Mouse (Mus musculus): ENCODE results near the gene Eif1. TPM values are rescaled to one million over a fixed set of nuclear protein-coding genes. Genes with fewer than 3 reads are reported as not detected.

The Eif1 gene
- polyA plus RNA-seq, 2 experiments, result 191 to 1,798 TPM

DNA sequence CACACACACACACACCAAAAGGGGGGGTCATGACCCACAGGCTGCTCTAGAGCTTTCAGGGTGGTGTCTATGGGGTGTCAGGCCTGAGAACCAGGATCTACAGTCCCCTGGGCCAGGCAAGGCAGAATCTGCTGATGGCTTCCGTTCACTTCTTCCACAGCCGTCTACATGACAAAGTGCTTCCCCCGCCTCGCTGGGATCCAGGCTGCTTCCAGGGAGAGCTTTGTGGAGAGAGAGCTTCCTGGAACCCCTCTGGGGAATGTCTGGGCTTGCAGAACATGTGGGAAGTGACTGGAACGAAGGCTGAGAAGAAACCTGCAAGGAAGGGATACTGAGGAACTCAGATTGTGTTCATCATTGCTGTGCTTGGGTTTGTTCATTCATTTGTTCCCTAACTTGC lies 40.9 kb upstream of the Eif1 start:
- ATAC-seq (ENCODE audit: insufficient read depth) (no peak), DNase-seq (ENCODE audit: low read depth in 3 of 3, low spot score in 3 of 3) (no peak)
- Histone ChIP-seq H3K9me3 (ENCODE audit: control insufficient read depth, low read length) (no peaks in the 10 kb centered on the region), H3K27ac (no peak overlapping the region), H3K4me2 (ENCODE audit: low read depth) (no peak overlapping the region), H3K27me3 (ENCODE audit: control insufficient read depth, insufficient read depth, low read length) (no peaks in the 10 kb centered on the region), H3K9ac (replicated peaks) (no peak overlapping the region), H3K36me3 (replicated peaks; ENCODE audit: control insufficient read depth, insufficient read depth, low read depth) (no peaks in the 10 kb centered on the region), H3K4me3 (ENCODE audit: insufficient read depth in 1 of 2, low read depth in 2 of 2, low read length in 2 of 2) (no peak overlapping the region), H3K4me1 (replicated peaks; ENCODE audit: control insufficient read depth in 2 of 2, insufficient read depth in 2 of 2, low read length in 1 of 2) (no peaks in the 10 kb centered on the region)
- 40% methylated on average over 5 of the region's 5 CpGs for WGBS (ENCODE audit: insufficient replicate concordance)
- TF ChIP-seq CTCF (IDR thresholded peaks at IDR 0.05; ENCODE audit: low read depth) (no peak), EP300 (IDR thresholded peaks at IDR 0.05; ENCODE audit: low read depth) (no peak)

DNA sequence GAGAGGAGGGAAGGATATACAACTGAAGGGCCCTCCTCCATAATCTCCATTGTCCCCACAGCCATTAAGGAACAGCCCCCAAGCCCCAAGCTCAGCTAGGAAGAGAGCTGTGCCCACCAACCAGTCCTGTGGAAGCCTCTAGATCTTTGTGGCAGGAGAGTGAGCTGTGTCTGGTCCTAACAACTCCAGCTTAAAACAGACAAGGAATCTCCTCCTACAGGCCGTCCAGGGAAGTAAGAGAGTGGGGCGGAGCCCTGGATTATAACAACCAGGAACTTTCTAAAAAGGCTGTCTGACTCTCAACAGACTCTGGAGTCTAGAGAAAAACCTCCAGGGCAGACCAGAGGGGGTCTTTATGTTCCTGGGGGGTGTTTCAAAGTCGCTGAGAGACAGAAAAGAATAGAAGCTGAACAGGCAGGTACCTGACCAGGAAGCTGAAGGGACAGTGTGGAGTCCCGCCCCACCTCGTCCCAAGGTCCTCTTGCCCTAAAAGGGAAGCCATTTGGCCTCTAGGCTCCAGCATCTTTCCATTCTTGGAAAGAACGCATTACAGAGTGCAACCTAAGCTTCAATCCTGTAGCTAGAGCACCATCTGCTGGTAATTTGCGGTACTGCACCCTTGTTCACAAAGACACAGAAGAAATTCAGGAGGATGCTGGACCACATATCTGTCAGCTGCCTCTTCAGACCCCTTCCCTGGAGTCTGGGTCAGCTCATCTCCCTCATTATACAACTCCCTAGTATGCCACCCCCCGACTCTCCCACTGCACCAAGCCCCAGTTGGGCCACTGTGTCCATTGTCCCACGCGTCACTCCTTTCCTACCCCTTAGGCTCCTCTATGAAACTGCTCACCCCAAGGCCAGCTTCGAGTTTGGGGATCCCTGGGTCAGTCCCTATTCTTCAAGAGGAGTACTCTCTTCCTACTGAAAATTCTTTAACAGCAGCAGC lies 37.8 kb upstream of the Eif1 start:
- H3K36me3 ChIP-seq (replicated peaks; ENCODE audit: control insufficient read depth, insufficient read depth, low read depth), result no peaks in the 10 kb centered on the region
- H3K27ac ChIP-seq, result no peak overlapping the region
- peak; percentile 97 for TF ChIP-seq CTCF (IDR thresholded peaks at IDR 0.05; ENCODE audit: low read depth)
- no peak for TF ChIP-seq EP300 (IDR thresholded peaks at IDR 0.05; ENCODE audit: low read depth)
- H3K4me1 ChIP-seq (replicated peaks; ENCODE audit: control insufficient read depth in 2 of 2, insufficient read depth in 2 of 2, low read length in 1 of 2), result no peaks in the 10 kb centered on the region
- DNase-seq (ENCODE audit: low read depth in 3 of 3, low spot score in 3 of 3) (peak; percentile 45 to 62 (median 54)), ATAC-seq (ENCODE audit: insufficient read depth) (no peak)
- no peaks in the 10 kb centered on the region for H3K9me3 ChIP-seq (ENCODE audit: control insufficient read depth, low read length)
- H3K27me3 ChIP-seq (ENCODE audit: control insufficient read depth, insufficient read depth, low read length), result no peaks in the 10 kb centered on the region
- WGBS (ENCODE audit: insufficient replicate concordance), result 20% methylated on average over 11 of the region's 11 CpGs
- no peak overlapping the region for H3K4me3 ChIP-seq (ENCODE audit: insufficient read depth in 1 of 2, low read depth in 2 of 2, low read length in 2 of 2)
- no peak overlapping the region for H3K4me2 ChIP-seq (ENCODE audit: low read depth)
- no peak overlapping the region for H3K9ac ChIP-seq (replicated peaks)

DNA sequence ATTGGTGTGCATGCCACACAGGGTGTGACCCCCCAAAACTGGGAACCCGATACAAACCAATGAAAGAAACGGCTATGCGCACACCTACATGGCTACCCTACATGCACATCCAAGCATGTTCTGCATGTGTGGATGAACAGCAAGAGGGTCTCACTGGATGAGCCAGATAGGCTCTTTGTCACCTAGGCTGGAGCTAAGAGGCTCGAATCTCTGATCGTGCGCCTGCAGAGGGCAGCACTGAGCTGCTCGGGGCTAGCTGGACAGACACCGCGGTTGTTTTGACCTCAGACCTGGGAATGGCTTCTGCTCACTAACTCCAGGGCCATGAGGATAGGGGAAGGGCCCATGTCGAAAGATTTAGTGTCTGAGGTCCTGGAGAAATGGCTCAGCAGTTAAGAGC lies 37.1 kb upstream of the Eif1 start:
- ATAC-seq (ENCODE audit: insufficient read depth), result no peak
- 20% methylated on average over 10 of the region's 10 CpGs for WGBS (ENCODE audit: insufficient replicate concordance)

DNA sequence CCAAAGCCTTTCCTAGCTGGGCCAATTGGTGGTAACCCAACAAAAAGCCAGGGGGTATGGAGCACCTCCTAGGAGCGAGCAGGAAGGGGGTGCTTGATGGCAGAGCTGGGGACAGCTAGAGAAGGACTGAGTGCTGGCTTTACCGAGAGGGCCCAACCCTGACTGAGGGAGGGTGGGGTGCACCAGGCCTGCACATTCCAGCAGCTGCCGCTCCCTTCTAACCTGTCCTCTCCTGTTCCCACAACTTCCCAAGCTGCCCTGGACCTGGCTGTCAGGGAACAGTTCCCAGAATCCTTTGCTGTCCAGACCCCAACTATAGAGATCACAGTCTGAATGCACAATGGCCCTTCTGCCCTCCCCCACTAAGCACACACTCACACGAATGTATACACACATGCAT lies 34.7 kb upstream of the Eif1 start:
- Histone ChIP-seq H3K4me1 (replicated peaks; ENCODE audit: control insufficient read depth in 2 of 2, insufficient read depth in 2 of 2, low read length in 1 of 2) (no peaks in the 10 kb centered on the region), H3K27me3 (ENCODE audit: control insufficient read depth, insufficient read depth, low read length) (no peaks in the 10 kb centered on the region), H3K9me3 (ENCODE audit: control insufficient read depth, low read length) (no peaks in the 10 kb centered on the region), H3K4me2 (ENCODE audit: low read depth) (no peak overlapping the region), H3K9ac (replicated peaks) (no peak overlapping the region), H3K27ac (no peak overlapping the region), H3K4me3 (ENCODE audit: insufficient read depth in 1 of 2, low read depth in 2 of 2, low read length in 2 of 2) (no peak overlapping the region), H3K36me3 (replicated peaks; ENCODE audit: control insufficient read depth, insufficient read depth, low read depth) (no peaks in the 10 kb centered on the region)
- no peak for TF ChIP-seq EP300 (IDR thresholded peaks at IDR 0.05; ENCODE audit: low read depth)
- TF ChIP-seq CTCF (IDR thresholded peaks at IDR 0.05; ENCODE audit: low read depth), result no peak
- ATAC-seq (ENCODE audit: insufficient read depth) (no peak), DNase-seq (ENCODE audit: low read depth in 3 of 3, low spot score in 3 of 3) (no peak)
- 59% methylated on average over 4 of the region's 4 CpGs for WGBS (ENCODE audit: insufficient replicate concordance)

More for the DNA sequence above, 37.1 kb upstream of the Eif1 start:
- TF ChIP-seq EP300 (IDR thresholded peaks at IDR 0.05; ENCODE audit: low read depth), result no peak
- peak; percentile 96 for TF ChIP-seq CTCF (IDR thresholded peaks at IDR 0.05; ENCODE audit: low read depth)
- no peaks in the 10 kb centered on the region for H3K36me3 ChIP-seq (replicated peaks; ENCODE audit: control insufficient read depth, insufficient read depth, low read depth)
- H3K4me2 ChIP-seq (ENCODE audit: low read depth), result no peak overlapping the region
- no peaks in the 10 kb centered on the region for H3K4me1 ChIP-seq (replicated peaks; ENCODE audit: control insufficient read depth in 2 of 2, insufficient read depth in 2 of 2, low read length in 1 of 2)
- peak; percentile 30 to 50 (median 37) for DNase-seq (ENCODE audit: low read depth in 3 of 3, low spot score in 3 of 3)
- no peak overlapping the region for H3K4me3 ChIP-seq (ENCODE audit: insufficient read depth in 1 of 2, low read depth in 2 of 2, low read length in 2 of 2)
- H3K27ac ChIP-seq, result no peak overlapping the region
- no peaks in the 10 kb centered on the region for H3K9me3 ChIP-seq (ENCODE audit: control insufficient read depth, low read length)
- no peaks in the 10 kb centered on the region for H3K27me3 ChIP-seq (ENCODE audit: control insufficient read depth, insufficient read depth, low read length)
- H3K9ac ChIP-seq (replicated peaks), result no peak overlapping the region

DNA sequence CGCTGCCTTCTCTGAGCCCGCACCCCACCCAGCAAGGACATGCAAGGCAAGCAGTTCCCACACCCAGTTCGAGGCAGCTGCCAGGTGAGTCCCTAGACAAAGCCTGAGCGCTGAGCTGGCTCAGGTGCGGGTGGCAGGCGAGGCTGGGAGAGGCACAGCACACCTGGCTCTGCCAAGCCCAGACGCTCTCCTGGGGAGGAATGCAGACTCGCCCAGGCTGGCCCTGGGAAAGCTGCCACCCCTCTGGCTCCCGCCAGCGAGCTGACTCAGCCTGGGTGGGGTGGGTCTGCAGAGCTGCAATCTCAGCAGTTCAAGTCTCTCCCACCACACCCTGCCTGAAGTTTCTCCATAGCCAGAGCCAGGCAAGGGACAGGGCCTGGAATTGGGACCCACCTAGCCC lies 32.7 kb upstream of the Eif1 start:
- no peaks in the 10 kb centered on the region for H3K9me3 ChIP-seq (ENCODE audit: control insufficient read depth, low read length)
- 43% methylated on average over 10 of the region's 10 CpGs for WGBS (ENCODE audit: insufficient replicate concordance)
- H3K27me3 ChIP-seq (ENCODE audit: control insufficient read depth, insufficient read depth, low read length), result no peaks in the 10 kb centered on the region
- H3K4me2 ChIP-seq (ENCODE audit: low read depth), result no peak overlapping the region
- H3K9ac ChIP-seq (replicated peaks), result no peak overlapping the region
- ATAC-seq (ENCODE audit: insufficient read depth) (no peak), DNase-seq (ENCODE audit: low read depth in 3 of 3, low spot score in 3 of 3) (no peak)
- no peak overlapping the region for H3K4me3 ChIP-seq (ENCODE audit: insufficient read depth in 1 of 2, low read depth in 2 of 2, low read length in 2 of 2)
- TF ChIP-seq CTCF (IDR thresholded peaks at IDR 0.05; ENCODE audit: low read depth) (no peak), EP300 (IDR thresholded peaks at IDR 0.05; ENCODE audit: low read depth) (no peak)
- H3K27ac ChIP-seq, result no peak overlapping the region
- H3K36me3 ChIP-seq (replicated peaks; ENCODE audit: control insufficient read depth, insufficient read depth, low read depth), result no peaks in the 10 kb centered on the region
- H3K4me1 ChIP-seq (replicated peaks; ENCODE audit: control insufficient read depth in 2 of 2, insufficient read depth in 2 of 2, low read length in 1 of 2), result no peaks in the 10 kb centered on the region

All from liver, embryonic 14.5 days (tissue).